Mouse (Mus musculus): ENCODE measurements around the gene Rabggta.

Gene Rabggta

DNA sequence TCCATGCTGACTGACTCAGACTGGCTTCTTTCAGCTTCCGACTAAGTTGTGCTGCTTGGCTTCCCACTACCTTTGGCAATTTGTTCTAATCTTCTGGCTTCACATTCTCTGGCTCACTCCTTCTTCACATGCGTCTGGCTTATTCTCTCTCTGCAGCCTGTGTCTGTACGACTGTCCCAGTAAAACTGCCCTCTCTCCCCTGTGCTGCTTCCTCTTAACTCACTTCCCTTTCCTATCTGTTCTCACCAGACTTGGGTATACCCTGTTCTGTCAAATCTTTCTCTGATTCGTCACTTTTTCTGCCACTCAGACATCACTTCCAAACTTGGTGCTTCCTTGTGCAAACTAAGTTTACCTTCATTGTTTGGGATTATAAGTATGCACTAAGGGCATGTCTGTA lies 24.8 kb downstream of the Rabggta start:
- no peak for DNase-seq (ENCODE audit: low read depth, low spot score)

DNA sequence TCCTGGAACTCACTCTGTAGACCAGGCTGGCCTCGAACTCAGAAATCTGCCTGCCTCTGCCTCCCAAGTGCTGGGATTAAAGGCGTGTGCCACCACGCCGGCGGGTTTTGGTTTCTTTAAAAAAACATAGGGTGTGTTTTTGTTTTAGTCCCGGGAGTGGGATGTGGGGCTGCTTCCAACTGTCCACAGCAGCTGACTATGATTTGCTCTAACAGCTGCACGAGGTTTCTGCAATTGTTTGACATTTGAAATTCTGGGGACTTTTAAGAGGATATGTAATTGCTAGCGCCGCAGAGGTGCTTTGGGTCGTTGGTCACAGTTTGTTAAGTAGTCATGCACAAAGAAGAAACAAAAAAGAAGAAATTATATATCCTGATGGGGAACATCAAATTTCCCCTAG lies 32.6 kb downstream of the Rabggta start:
- no peak for DNase-seq (ENCODE audit: low read depth, low spot score)

DNA sequence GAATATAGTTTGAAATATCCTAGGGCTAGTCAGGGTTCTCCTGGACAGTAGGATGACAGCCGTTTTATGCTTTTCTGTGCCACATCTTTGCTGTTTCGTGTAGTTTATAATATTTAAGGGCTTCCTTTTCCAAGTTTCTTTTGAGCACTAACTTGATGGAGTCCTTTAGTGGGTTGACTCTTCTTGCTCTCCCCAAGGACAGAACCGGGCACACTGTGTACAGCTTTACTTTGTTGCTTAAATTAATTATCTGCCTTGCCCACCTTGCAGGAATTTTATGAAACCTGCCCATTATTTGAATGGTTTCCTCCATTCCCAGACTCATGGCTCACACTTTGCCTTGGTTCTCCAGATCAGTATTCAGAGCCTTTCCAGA lies 40.0 kb downstream of the Rabggta start:
- DNase-seq (ENCODE audit: low read depth, low spot score): no peak

DNA sequence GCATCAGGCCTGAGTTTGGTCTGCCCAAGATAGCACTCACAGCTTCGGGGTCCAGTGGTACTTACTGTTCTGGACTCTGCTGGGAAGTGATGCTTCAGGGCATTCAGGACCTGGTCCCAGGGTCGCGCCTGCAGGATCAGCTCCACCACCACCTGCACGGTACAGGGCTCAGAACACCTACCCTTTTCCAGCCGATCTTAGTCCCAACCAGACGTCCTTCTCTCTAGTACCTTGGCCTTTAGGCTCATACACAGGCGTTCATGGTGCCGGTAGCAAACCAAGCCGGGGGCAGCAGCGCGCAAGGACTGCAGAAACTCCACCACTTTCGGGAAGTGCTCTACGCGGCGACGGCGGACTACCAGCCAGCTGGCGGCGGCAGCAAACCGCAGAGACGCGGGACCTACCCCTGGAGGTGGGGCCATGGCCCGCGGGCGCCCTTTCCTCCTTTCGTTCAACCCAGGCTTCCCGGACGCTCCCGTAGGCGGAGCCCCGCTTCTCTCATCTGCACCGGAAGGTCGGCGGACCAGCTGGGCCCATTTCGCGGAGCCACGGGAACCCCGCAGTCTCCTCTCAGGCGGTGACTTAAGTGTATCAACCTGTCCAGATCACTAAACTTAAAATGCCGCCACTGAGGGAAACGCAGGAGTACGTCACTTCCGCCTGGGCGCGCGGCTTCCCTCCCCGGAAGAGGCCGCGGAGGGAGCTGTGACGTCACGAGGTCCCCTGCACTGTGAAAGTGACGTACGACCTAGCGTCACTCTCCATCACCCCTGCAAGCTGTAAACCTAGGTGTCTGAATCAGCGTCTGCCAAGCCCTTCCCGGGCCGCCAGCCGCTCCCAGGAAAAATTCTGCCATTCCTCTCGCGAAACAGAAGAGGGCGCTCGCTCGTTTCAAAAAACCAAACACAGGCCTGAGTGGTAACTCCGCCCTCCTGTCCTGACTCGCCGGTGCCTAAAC lies 40.6 kb downstream of the Rabggta start, which contains the start of gene Tinf2:
TSS of gene Tinf2 (minus strand) at position 661 of the 958 bp plus-strand sequence.
- peak; percentile 99 for DNase-seq (ENCODE audit: low read depth, low spot score)

DNA sequence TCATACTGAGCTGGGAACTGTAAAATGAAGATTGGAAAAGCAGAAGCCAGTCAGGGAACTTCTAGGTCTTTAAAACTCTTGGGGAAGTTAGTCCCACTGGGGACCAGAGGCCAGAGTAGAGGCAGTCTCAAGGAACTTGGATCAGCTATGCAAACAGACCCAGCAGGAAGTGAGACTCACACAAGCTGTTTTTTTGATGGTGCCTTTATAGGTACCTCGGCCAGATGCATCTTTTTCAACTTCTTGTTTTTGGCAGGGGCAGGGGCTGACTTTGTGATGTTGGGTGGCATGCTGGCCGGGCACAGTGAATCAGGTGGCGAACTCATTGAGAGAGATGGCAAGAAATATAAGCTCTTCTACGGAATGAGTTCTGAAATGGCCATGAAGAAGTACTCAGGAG lies 44.4 kb downstream of the Rabggta start:
- no peak for DNase-seq (ENCODE audit: low read depth, low spot score)

DNA sequence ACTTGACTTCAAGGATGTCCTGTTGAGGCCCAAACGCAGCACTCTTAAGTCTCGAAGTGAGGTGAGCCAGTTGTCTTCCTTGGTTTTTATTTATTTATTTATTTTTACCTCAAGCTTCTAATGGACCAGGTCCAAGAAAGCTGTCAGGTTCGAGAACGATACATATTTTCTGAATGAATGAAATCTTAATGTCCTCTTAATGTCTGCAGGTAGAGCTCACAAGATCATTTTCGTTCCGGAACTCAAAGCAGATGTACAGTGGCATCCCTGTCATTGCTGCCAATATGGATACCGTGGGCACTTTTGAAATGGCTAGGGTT lies 49.4 kb downstream of the Rabggta start:
- DNase-seq (ENCODE audit: low read depth, low spot score): no peak

DNA sequence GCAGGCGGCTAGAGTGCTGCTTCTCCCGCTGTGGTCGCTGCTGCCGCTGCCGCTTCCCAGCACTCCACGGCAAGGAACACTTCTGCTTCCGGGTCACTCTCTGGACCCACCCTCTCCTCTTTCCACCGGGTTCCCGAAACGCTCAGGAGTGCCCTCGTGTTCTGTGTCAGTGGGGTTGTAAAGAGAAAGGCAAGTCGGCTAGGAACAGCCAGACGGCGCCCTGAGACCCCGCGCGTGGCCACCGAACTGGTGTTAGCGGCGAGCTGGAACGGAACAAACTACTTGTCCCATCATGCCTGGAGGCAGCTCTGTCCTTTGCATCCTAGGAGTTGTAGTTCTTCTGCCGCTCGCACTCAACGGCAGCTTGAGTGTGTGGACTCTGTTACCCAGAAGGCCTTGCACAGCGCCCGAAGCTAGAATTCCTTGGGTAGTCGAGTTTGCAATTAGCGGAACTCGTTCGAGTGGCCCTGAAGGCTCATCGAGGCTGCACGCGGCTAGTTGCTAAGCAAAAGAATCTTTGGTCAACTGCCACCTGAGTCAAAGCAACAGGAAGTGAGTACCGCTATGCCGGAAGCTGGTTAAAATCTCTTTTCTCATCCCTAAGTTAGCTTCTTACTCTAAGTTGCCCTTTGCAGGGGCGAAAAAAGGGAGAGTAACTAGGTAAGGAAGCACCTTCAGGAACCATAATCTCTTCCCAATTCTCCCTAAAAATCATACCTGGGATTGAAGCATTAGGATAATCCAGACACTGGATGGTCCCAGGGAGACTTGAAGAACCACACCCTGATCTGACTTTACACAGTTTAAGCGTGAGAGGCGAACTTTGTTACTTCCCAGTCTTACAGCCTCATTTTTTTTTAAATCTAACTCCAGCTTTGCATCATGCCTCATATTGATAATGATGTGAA lies 50.0 kb downstream of the Rabggta start, which contains the start of the genes Gmpr2 and Nedd8:
TSS of gene Gmpr2 (plus strand) at position 109 of the 908 bp plus-strand sequence.
TSS of gene Nedd8 (minus strand) at position 292 of the 908 bp plus-strand sequence.
- peak; percentile 96 for DNase-seq (ENCODE audit: low read depth, low spot score)

DNA sequence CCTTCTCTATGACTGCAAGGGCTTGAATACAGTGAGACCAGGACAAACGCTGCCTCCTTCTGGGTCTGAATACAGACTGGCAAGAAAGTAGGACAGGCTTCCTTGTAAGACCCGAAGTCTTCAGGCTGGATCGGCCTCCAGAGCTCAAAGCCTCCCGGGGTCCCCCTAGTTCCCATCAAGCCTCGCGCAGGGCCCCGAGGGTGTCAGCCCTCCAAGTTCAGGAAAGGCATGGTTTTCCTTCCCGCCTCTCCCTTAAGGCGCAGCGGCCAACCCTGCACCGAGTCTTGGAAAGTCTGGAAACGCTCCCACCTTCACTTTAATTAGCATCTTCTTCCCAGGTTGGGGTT lies 50.6 kb downstream of the Rabggta start:
- no peak for DNase-seq (ENCODE audit: low read depth, low spot score)

Data from CD4-positive helper T cell, adult 2 months (primary cell).